In genomic region chr5:137513951-137514721, GRCm38 (mm10) we compare ENCODE assay signal across 18 mouse cellular contexts. TPM values are rescaled to one million over a fixed set of nuclear protein-coding genes. Genes with fewer than 3 reads are reported as not detected.
DNase-seq lines count a peak whose midpoint lies in the region; ATAC-seq lines count a peak whose summit lies in the region.
"Had no signal": no experiment of that assay in that cellular context is flagged by ENCODE, and none has a peak within 500 bp of the region (broad histone marks: within the 10 kb centered on the region; RNA-seq: fewer than 3 reads in every experiment).

No protein-coding gene starts in this region.

- H3K9me3 ChIP-seq in megakaryocyte, embryonic 14.5 days, result no peaks in the 10 kb centered on the region
- H3K9me3 ChIP-seq in hindbrain, embryonic 13.5 days, result no peaks in the 10 kb centered on the region

- 0 out of 2 replicates have a peak overlapping the region, but pooled peaks have one; percentile 17 for H3K4me2 ChIP-seq in hindbrain, embryonic 13.5 days
- H3K4me2 ChIP-seq: liver, embryonic 11.5 days had no signal

- H3K4me3 ChIP-seq in megakaryocyte, embryonic 14.5 days (replicated peaks), result peak overlapping the region; percentile 5
- 0 out of 2 replicates have a peak overlapping the region, but pooled peaks have one; percentile 0 for H3K4me3 ChIP-seq in hindbrain, embryonic 13.5 days
- H3K4me3 ChIP-seq: heart, adult 2 months had no signal

- ATAC-seq in megakaryocyte, adult 5-6 weeks (ENCODE audit: poor library complexity, severe bottlenecking), result no peak
- no peak for ATAC-seq in hindbrain, embryonic 13.5 days (ENCODE audit: low FRiP score)
- ATAC-seq: lung, postnatal 0 days had no signal

- no peak overlapping the region for H3K27ac ChIP-seq in hindbrain, embryonic 13.5 days
- H3K27ac ChIP-seq: heart, adult 2 months had no signal

- H3K27me3 ChIP-seq in megakaryocyte, embryonic 14.5 days (replicated peaks), result no peaks in the 10 kb centered on the region
- H3K27me3 ChIP-seq in hindbrain, embryonic 13.5 days, result no peaks in the 10 kb centered on the region

- H3K4me1 ChIP-seq in megakaryocyte, embryonic 14.5 days, result peaks cover 77% of the 10 kb centered on the region
- H3K4me1 ChIP-seq in hindbrain, embryonic 13.5 days (replicated peaks), result peaks cover 56% of the 10 kb centered on the region

- H3K36me3 ChIP-seq in megakaryocyte, embryonic 14.5 days (replicated peaks; ENCODE audit: low read length), result peaks cover 33% of the 10 kb centered on the region
- H3K36me3 ChIP-seq in hindbrain, embryonic 13.5 days, result peaks cover 26% of the 10 kb centered on the region

- peak; percentile 65 to 67 for DNase-seq in cerebellum, adult 18-20 months
- DNase-seq in cerebellum, adult 9-10 months, result no peak
- DNase-seq in cerebellum, adult 8-10 months, result peak; percentile 50
- no peak for DNase-seq in layer of hippocampus, adult 9-10 months (ENCODE audit: low spot score)
- DNase-seq in lung, adult 18-20 months, result no peak
- DNase-seq: kidney, adult 11 months; layer of hippocampus, postnatal 36 days; right cerebral cortex, postnatal 25 days had no signal

- WGBS in hindbrain, embryonic 13.5 days, result 83% methylated on average over 12 of the region's 12 CpGs

- H3K9ac ChIP-seq in hindbrain, embryonic 13.5 days, result peak overlapping the region; percentile 53; the same call in 1 of the 2 replicates

RNA-seq across cellular contexts. Expression of gene Gigyf1, which starts 4.2 kb away (rescaled TPM):
- 13.2 and 15.3 TPM in 2 replicates for polyA plus RNA-seq in megakaryocyte, embryonic 14.5 days (2012; ENCODE audit: insufficient read depth, low replicate concordance)
- total RNA-seq in megakaryocyte, adult 5-6 weeks (2015), result 8.3 and 8.5 TPM in 2 replicates
- 5.6 and 5.9 TPM in 2 replicates for total RNA-seq in megakaryocyte, adult 5-6 weeks (2017)
- 17.9 and 19.5 TPM in 2 replicates for polyA plus RNA-seq in hindbrain, embryonic 13.5 days (2015; fragmentation: Nextera tagmentation; extraction: Ambion mirVana)

RNA-seq across cellular contexts. Expression of gene Pop7, which starts 11.8 kb away (rescaled TPM):
- polyA plus RNA-seq in megakaryocyte, embryonic 14.5 days (2012; ENCODE audit: insufficient read depth, low replicate concordance), result 30.7 and 70.0 TPM in 2 replicates
- total RNA-seq in megakaryocyte, adult 5-6 weeks (2015), result 20.4 and 27.5 TPM in 2 replicates
- 11.9 and 14.9 TPM in 2 replicates for total RNA-seq in megakaryocyte, adult 5-6 weeks (2017)
- polyA plus RNA-seq in hindbrain, embryonic 13.5 days (2015; fragmentation: Nextera tagmentation; extraction: Ambion mirVana), result 82.2 and 85.1 TPM in 2 replicates

RNA-seq across cellular contexts. Expression of gene Epo, which starts 18.9 kb away (rescaled TPM):
- polyA plus RNA-seq in megakaryocyte, embryonic 14.5 days (2012; ENCODE audit: insufficient read depth, low replicate concordance), result not detected in 2 replicates
- not detected in 2 replicates for total RNA-seq in megakaryocyte, adult 5-6 weeks (2015)
- total RNA-seq in megakaryocyte, adult 5-6 weeks (2017), result not detected in 2 replicates
- not detected in 2 replicates for polyA plus RNA-seq in hindbrain, embryonic 13.5 days (2015; fragmentation: Nextera tagmentation; extraction: Ambion mirVana)
- total RNA-seq: heart, adult 2 months; heart, postnatal 25 days; layer of hippocampus, postnatal 36 days; MEL had no signal
- polyA plus RNA-seq: C2C12; frontal cortex, adult 2 months; heart, adult 2 months; lung, postnatal 0 days had no signal

RNA-seq across cellular contexts. Expression of gene Gnb2, which starts 19.2 kb away (rescaled TPM):
- 332 and 439 TPM in 2 replicates for polyA plus RNA-seq in megakaryocyte, embryonic 14.5 days (2012; ENCODE audit: insufficient read depth, low replicate concordance)
- 393 and 449 TPM in 2 replicates for total RNA-seq in megakaryocyte, adult 5-6 weeks (2015)
- 377 and 389 TPM in 2 replicates for total RNA-seq in megakaryocyte, adult 5-6 weeks (2017)
- 529 and 536 TPM in 2 replicates for polyA plus RNA-seq in hindbrain, embryonic 13.5 days (2015; fragmentation: Nextera tagmentation; extraction: Ambion mirVana)

RNA-seq across cellular contexts. Expression of gene Zan, which starts 37.3 kb away (rescaled TPM):
- polyA plus RNA-seq in megakaryocyte, embryonic 14.5 days (2012; ENCODE audit: insufficient read depth, low replicate concordance), result not detected in 2 replicates
- total RNA-seq in megakaryocyte, adult 5-6 weeks (2015), result 0.04 TPM in 1 of 2 replicates, not detected in the other
- not detected in 2 replicates for total RNA-seq in megakaryocyte, adult 5-6 weeks (2017)
- polyA plus RNA-seq in hindbrain, embryonic 13.5 days (2015; fragmentation: Nextera tagmentation; extraction: Ambion mirVana), result 0.06 and 0.08 TPM in 2 replicates
- total RNA-seq: heart, adult 2 months; heart, postnatal 25 days; MEL had no signal

Comparison
In these comparisons a context has a peak if more than half of its experiments do, and no peak if none do; other contexts are left out.
1. DNase-seq: peak in cerebellum, adult 18-20 months (2 of 2) and cerebellum, adult 8-10 months (single experiment); none in cerebellum, adult 9-10 months (single experiment), layer of hippocampus, adult 9-10 months (single experiment) and lung, adult 18-20 months (0 of 2).